Mouse (Mus musculus) myocyte (in vitro differentiated cells): ENCODE data around the gene Arhgap21. TPM values are rescaled to one million over a fixed set of nuclear protein-coding genes. Genes with fewer than 3 reads are reported as not detected.

ENCODE experiments used
- H3K27me3 ChIP-seq: one replicate; pipeline ENCODE4 v1.6.1; 2011; ENCODE audit not compliant: control insufficient read depth, insufficient read depth, insufficient read length
- H3K36me3 ChIP-seq: one replicate; pipeline ENCODE4 v1.6.1; 2011; ENCODE audit not compliant: control insufficient read depth, insufficient read depth
- H3K4me2 ChIP-seq: one replicate; pipeline ENCODE4 v1.6.1; 2011; ENCODE audit warnings: low read depth, control low read depth
- H3K4me3 ChIP-seq: one replicate; pipeline ENCODE4 v1.5.1; 2011; ENCODE audit warnings: mild to moderate bottlenecking, control low read depth, moderate library complexity
- H3K79me2 ChIP-seq: one replicate; pipeline ENCODE4 v1.6.1; 2011; ENCODE audit not compliant: control insufficient read depth, insufficient read depth
- H3ac ChIP-seq: one replicate; pipeline ENCODE4 v1.6.1; 2011; ENCODE audit not compliant: control insufficient read depth, insufficient read length
- CEBPB ChIP-seq: IDR thresholded peaks from 2 replicates; pipeline ENCODE4 v1.6.1; 2011; ENCODE audit warnings: mild to moderate bottlenecking, moderate library complexity; ENCODE audit not compliant: poor library complexity, insufficient read depth, severe bottlenecking
- E2F4 ChIP-seq: IDR thresholded peaks from one replicate; pipeline ENCODE4 v1.6.1; 2011; ENCODE audit warnings: mild to moderate bottlenecking, control low read depth, moderate library complexity; ENCODE audit not compliant: insufficient read depth
- MAX ChIP-seq: IDR thresholded peaks from one replicate; pipeline ENCODE4 v1.6.1; 2011; ENCODE audit warnings: low read depth, mild to moderate bottlenecking, control low read depth
- MYOD1 ChIP-seq, 3 experiments: IDR thresholded peaks; one replicate each; pipeline ENCODE4 v1.6.1; 2011; ENCODE audit warnings: control low read depth in 2 of 3, low read depth in 2 of 3, mild to moderate bottlenecking in 2 of 3, moderate library complexity in 1 of 3; ENCODE audit not compliant: insufficient read length in 2 of 3, control insufficient read depth in 1 of 3
- MYOG ChIP-seq, 3 experiments: IDR thresholded peaks; one replicate each; pipeline ENCODE4 v1.6.1; 2011; ENCODE audit warnings: control low read depth in 2 of 3, low read depth in 2 of 3, mild to moderate bottlenecking in 2 of 3; ENCODE audit not compliant: insufficient read length in 2 of 3, control insufficient read depth in 1 of 3, insufficient read depth in 1 of 3
- POLR2A ChIP-seq: IDR thresholded peaks from one replicate; pipeline ENCODE4 v1.6.1; 2011; ENCODE audit warnings: low read depth, mild to moderate bottlenecking, control low read depth, moderate library complexity; ENCODE audit not compliant: insufficient read length
- POLR2AphosphoS2 ChIP-seq: IDR thresholded peaks from one replicate; pipeline ENCODE4 v1.6.1; 2011; ENCODE audit warnings: low read depth, control low read depth; ENCODE audit not compliant: insufficient read length
- REST ChIP-seq: IDR thresholded peaks from one replicate; pipeline ENCODE4 v1.6.1; 2011; ENCODE audit warnings: mild to moderate bottlenecking, control low read depth, moderate library complexity; ENCODE audit not compliant: insufficient read depth, insufficient read length
- SRF ChIP-seq: IDR thresholded peaks from one replicate; pipeline ENCODE4 v1.6.1; 2011; ENCODE audit warnings: low read depth; ENCODE audit not compliant: control insufficient read depth, insufficient read length
- TCF12 ChIP-seq: IDR thresholded peaks from one replicate; pipeline ENCODE4 v1.6.1; 2011; ENCODE audit warnings: mild to moderate bottlenecking, control low read depth; ENCODE audit not compliant: poor library complexity, insufficient read depth, severe bottlenecking
- TCF3 ChIP-seq: IDR thresholded peaks from one replicate; pipeline ENCODE4 v1.6.1; 2011; ENCODE audit warnings: low read depth, control low read depth; ENCODE audit not compliant: insufficient read length
- USF1 ChIP-seq: IDR thresholded peaks from one replicate; pipeline ENCODE4 v1.6.1; 2011; ENCODE audit warnings: low read depth, mild to moderate bottlenecking, control low read depth, moderate library complexity
- polyA plus RNA-seq: library from polyadenylated mRNA; unstranded; fragments of >200 nt; fragmentation: generic; extraction: Trizol; gene quantifications from one replicate; pipeline ENCODE4 v1.2.1, GENCODE M21; 2012; ENCODE audit warnings: missing spikeins

Arhgap21 gene
- polyA plus RNA-seq, 1 experiment: 18.0 TPM

DNA sequence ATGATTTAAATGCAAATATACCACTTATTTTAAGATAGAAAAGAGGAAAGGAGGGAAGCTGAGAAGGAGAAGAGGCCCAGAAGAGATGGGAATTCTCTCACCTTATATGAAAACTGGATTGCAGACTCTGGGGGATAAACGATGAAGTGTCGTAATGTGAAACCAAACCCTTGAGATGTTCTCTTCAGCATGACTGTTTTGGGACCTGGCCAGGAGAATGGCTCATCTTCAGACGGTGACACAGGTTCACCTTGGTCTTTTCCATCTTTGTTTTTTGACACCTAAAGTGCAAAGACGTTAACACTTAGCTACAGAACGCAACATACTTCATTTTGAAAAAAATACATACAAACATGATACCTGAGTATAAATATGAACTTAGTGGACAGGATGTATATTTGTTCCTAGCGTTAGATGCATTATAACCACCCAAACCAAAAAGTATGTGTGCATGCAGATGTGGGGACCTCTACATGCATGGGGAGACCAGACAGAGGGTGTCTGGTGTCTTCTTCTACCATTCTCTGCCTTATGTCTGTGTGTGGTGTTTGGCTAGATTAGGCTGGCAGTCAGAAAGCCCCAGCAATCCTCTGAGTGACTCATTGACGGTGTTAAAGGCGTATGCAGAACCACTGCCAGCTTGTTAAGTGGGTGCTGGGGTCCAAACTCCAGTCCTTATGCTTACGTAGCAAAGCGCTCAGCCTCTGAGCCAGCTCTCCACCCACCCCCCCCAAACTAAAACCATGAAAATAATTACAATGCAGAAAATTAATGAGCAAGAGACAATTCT is 54.0 kb downstream of the Arhgap21 start:
- Histone ChIP-seq H3K4me3 (no peak overlapping the region), H3K36me3 (peaks cover 6% of the 10 kb centered on the region), H3K4me2 (no peak overlapping the region), H3ac (no peak overlapping the region), H3K27me3 (no peaks in the 10 kb centered on the region), H3K79me2 (peaks cover 58% of the 10 kb centered on the region)
- TF ChIP-seq POLR2AphosphoS2 (no peak), CEBPB (no peak), E2F4 (no peak), TCF3 (no peak), POLR2A (no peak), TCF12 (no peak), MYOD1 (IDR thresholded peaks at IDR 0.05; ENCODE audit: control insufficient read depth in 1 of 3, insufficient read length in 2 of 3, low read depth in 2 of 3) (no peak), REST (no peak), SRF (no peak), USF1 (no peak)

DNA sequence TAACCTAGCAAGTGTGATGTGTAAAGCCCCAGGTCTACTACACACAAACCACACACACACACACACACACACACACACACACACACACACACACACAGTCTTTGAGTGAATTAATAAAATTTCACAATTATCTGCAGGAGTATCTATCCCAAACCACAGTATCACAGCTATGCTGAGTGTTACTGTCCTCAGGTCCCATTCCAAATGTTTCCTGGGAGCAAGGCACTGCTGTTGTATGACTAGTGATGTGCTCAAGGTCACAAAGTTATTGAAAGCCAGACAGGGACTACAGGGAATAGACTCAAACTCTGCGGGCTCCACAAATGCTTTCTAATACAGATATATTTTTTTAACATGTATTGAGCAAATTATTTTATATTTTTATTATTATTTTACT is 55.7 kb downstream of the Arhgap21 start:
- TF ChIP-seq POLR2AphosphoS2 (no peak), USF1 (no peak), TCF3 (no peak), SRF (no peak), MYOG (IDR thresholded peaks at IDR 0.05; ENCODE audit: control insufficient read depth in 1 of 3, insufficient read depth in 1 of 3, insufficient read length in 2 of 3, low read depth in 2 of 3) (no peak)
- Histone ChIP-seq H3K4me3 (no peak overlapping the region), H3K4me2 (no peak overlapping the region), H3K36me3 (peaks cover 6% of the 10 kb centered on the region), H3ac (no peak overlapping the region), H3K27me3 (no peaks in the 10 kb centered on the region), H3K79me2 (peaks cover 56% of the 10 kb centered on the region)

DNA sequence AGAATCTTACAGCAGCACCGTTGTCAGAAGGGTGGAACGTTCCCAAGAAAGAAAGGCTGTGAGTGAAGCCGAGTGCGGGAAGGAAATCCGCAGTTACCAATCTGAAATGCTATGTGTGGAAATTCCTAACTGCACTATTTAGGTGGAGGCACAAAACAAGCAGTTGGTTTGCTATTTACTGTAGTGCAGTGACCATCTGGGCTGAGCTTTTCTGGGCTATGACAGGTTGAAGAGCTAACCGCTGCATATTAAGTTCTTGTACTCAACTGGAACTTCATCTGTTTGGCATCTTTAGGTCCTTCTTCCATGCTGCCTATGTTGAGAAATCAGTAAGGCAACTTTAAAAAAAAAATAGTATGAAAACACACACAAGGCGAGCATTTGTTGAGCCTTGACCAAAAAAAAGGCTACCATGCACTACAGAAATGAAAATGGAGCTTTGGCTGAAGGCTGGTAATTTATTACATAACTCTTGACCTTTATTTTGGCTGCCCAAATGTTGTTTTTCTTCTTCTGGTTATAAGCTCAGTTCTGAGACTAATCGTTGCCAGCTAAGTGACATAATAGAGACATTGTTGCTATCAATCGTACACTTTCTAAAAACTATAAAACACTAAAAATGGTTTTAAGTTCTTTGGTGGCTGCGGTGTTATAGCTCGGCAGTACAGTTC is 56.2 kb downstream of the Arhgap21 start:
- Histone ChIP-seq H3K36me3 (peaks cover 6% of the 10 kb centered on the region), H3K4me2 (no peak overlapping the region), H3K4me3 (no peak overlapping the region), H3ac (no peak overlapping the region), H3K27me3 (no peaks in the 10 kb centered on the region), H3K79me2 (peaks cover 56% of the 10 kb centered on the region)
- TF ChIP-seq MAX: no peak
- no peak for TF ChIP-seq SRF
- TF ChIP-seq TCF12: no peak
- TF ChIP-seq USF1: no peak
- no peak for TF ChIP-seq POLR2A
- TF ChIP-seq POLR2AphosphoS2: no peak
- no peak for TF ChIP-seq MYOD1 (IDR thresholded peaks at IDR 0.05; ENCODE audit: control insufficient read depth in 1 of 3, insufficient read length in 2 of 3, low read depth in 2 of 3)
- no peak for TF ChIP-seq REST
- no peak for TF ChIP-seq TCF3
- no peak for TF ChIP-seq MYOG (IDR thresholded peaks at IDR 0.05; ENCODE audit: control insufficient read depth in 1 of 3, insufficient read depth in 1 of 3, insufficient read length in 2 of 3, low read depth in 2 of 3)

DNA sequence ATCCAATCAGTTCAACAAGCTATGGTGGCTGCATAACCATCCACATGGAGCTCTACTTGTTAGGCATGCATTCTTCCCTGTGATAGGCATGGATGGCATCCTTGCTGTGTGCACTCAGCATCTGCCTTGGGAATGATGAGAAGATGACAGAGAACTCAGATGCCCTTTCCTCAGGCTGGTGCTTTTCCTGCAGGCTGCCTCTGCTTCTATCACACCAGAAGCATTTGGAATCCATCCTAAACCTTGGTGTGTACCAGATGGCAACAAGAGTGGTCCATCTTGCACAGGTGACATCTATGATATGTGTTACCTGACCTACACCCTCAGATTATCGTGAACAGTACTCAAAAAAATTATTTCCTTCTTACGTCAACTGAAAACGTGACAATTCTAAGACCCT is 58.2 kb downstream of the Arhgap21 start:
- no peaks in the 10 kb centered on the region for H3K27me3 ChIP-seq
- TF ChIP-seq USF1 (no peak), MYOG (IDR thresholded peaks at IDR 0.05; ENCODE audit: control insufficient read depth in 1 of 3, insufficient read depth in 1 of 3, insufficient read length in 2 of 3, low read depth in 2 of 3) (no peak), E2F4 (no peak), MAX (no peak), TCF12 (no peak), TCF3 (no peak), POLR2A (no peak), POLR2AphosphoS2 (no peak), SRF (no peak), CEBPB (no peak), REST (no peak), MYOD1 (IDR thresholded peaks at IDR 0.05; ENCODE audit: control insufficient read depth in 1 of 3, insufficient read length in 2 of 3, low read depth in 2 of 3) (no peak)
- H3K36me3 ChIP-seq: peaks cover 6% of the 10 kb centered on the region
- no peak overlapping the region for H3K4me3 ChIP-seq
- H3ac ChIP-seq: no peak overlapping the region
- peaks cover 56% of the 10 kb centered on the region for H3K79me2 ChIP-seq
- no peak overlapping the region for H3K4me2 ChIP-seq
